Mouse (Mus musculus) brain, embryonic 14.5 days (tissue): Measurements from ENCODE around the gene Sprtn.

Experiments
- CTCF ChIP-seq: fragments of 200-500 bp; IDR thresholded peaks from 2 replicates; pipeline ENCODE4 v1.5.1; 2012; ENCODE audit warnings: inconsistent platforms, mild to moderate bottlenecking, moderate library complexity, borderline replicate concordance; ENCODE audit not compliant: insufficient read depth, insufficient read length; ENCODE audit errors: extremely low read depth
- POLR2A ChIP-seq: fragments of 200-500 bp; IDR thresholded peaks from 2 replicates; pipeline ENCODE4 v1.6.1; 2012; ENCODE audit warnings: mild to moderate bottlenecking, inconsistent platforms, borderline replicate concordance; ENCODE audit not compliant: poor library complexity, insufficient read depth, insufficient read length, severe bottlenecking; ENCODE audit errors: extremely low read depth

GRCm38 (mm10) chr8:124903198-124903597 is 5.5 kb downstream of the Sprtn start:
- TF ChIP-seq CTCF (no peak), POLR2A (no peak)
